Mouse (Mus musculus) adrenal gland, postnatal 25 days (tissue): ENCODE results near the gene Zfp598. TPM values are rescaled to one million over a fixed set of nuclear protein-coding genes. Genes with fewer than 3 reads are reported as not detected.
A peak's percentile ranks its signal among the peaks of the same experiment; 100 is the strongest.

ENCODE experiments used
- DNase-seq: peaks from one replicate; pipeline ENCODE4 v3.0.0; 2021; ENCODE audit warnings: mixed read lengths
- total RNA-seq: library from RNA; stranded (reverse); gene quantifications from 2 replicates; pipeline ENCODE4 v1.2.3, GENCODE M21; 2021

Gene Zfp598
- total RNA-seq, 1 experiment from 2014 or later: 54.7 TPM

DNA sequence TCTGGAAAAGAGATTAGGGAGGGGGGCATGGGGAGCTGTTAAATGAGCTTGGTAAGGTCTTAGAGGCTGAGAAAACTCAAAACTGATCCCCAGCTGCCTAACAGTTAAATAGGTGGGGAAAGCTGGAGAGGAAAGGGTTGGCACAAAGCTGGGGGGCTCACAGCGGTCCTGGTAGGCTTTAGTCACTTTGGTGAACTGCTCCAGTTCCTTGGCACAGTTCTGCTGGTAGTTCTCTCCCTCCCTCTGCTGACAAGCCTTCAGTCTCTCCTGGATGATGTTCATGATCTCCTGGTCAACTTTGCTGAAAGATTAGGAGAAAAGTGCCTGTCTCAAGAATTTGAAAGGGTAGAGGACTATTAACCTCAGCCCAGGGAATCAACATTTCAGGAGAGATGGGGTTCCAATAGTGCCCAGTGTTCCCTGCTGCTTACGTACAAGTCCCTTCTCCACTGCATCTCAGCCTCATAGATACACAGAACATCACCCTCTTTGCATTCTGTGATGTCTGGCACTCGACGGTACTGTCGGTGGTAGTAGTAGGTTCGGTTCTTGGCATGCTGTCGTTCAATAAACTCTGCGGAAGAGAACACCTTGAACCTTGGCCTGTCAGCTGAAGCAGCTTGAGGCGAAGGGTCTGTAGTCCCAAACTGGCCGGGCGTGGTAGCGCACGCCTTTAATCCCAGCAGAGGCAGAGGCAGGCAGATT lies 52.9 kb downstream of the Zfp598 start:
- DNase-seq: no peak

DNA sequence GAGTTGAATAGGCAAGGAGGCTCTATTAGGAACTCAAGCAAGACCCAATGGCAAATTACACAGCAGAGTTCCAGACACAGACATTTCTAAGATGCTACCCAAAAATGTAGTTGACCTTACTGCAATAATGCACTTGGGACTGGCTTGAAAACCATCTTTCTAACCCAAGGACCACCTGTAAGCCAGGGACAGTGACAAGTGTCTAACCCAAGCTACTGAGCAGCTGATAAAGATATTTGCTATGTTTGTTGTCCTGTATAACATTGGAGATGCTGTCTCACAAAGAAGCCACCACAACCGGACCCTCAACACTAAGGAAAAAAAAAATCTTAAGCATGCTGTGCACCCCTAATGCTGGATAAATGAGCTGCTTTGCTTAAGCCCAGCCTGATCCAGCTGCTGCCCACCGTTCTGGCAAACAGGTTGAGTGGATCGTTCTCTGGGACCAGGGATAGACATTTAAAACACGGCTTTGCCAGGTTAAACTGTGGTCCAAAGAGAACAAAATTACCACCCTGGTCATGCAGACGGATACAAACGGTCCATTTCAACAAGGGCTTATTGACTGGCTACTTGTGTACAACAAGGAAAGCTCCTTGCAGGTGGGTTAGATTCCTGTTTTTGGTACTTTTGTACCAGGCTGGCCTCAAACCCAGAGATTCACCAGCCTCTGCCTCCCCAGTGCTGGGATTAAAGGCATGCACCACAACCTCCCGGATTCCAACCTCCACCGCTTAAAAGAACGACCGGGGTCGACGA lies 53.8 kb downstream of the Zfp598 start:
- DNase-seq: no peak

DNA sequence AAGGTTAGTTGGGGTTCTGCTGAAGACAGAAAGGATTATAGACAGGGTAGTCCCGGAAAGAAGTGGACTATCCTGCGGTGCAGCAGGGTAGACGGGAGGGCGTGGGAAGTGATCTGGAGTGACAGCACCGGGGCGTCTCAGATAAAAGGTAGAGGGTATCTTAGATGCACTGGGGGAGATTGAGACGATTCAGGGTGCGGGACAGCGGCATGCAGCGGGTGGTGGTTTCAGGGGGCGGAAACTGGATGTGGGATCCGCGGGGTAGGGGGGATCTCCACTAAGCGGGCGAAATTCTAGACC lies 54.3 kb downstream of the Zfp598 start:
- no peak for DNase-seq

DNA sequence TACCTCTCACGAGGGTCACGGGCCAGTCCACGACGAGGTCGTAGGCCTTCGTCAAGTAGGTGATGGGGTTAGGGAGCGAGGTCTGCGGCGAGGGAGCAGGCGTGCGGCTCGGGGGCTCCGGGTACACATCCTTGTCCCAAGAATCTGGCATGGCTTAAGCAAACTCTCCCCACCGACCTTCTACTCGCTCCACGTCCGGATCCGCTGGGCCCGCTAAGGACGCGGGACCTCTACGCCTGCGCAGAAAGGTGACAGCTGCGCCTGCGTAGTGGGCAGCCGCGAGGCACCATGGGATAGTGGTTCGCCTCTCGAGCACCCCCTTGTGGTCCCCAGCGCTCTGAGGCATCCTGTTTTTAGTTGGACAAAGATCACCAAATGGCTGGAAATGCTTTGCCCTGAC lies 54.7 kb downstream of the Zfp598 start, which contains the start of gene Ndufb10:
Gene Ndufb10 (minus strand): TSS at position 295 of the 400 bp plus-strand sequence.
- DNase-seq: peak; percentile 98

DNA sequence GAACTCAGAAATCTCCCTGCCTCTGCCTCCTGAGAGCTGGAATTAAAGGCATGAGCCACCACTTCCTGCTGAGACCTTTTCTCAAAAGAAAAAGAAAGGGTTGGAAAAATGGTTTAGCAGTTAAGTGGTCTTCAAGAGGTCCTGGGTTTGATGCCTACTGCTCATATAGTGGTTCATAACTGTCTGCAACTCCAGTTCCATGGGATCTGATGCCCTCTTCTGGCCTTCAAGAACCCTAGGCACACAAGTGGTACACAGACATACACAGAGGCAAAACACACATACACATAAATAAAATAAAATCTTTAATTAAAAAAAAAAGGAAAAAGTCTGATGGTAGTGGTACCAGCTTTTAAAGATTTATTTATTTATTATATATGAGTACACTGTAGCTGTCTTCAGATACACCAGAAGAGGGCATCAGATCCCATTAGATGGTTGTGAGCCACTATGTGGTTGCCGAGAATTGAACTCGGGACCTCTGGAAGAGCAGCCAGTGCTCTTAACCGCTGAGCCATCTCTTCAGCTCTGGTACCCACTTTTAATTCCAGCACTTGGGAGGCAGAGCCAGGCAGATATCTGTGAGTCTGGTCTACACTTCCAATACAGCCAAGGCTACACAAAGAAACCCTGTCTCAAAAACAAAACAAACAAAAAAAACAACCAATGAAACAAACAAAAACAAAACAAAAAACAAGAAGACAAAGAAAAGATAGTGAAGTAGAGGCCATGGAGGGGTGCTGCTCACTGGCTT lies 56.3 kb downstream of the Zfp598 start:
- no peak for DNase-seq

DNA sequence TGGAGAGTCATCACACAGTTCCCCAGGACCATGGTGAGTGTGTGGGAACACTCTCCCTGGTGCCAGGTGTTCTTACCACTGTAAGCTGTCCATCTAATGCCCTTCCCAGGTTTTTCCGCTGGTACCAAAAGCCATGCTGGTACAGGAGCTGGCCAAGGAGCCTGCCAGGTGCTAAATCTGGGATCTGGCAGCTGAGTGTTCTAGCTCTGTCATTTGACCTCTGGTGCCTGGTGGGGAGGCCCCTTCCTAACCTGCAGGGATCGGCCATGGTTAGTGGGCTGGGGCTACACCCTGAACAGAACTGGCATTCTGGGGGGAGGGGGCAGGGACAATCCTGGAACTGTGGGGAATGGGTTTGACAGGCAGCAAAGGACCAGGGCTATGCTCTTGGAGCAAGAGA lies 58.1 kb downstream of the Zfp598 start, which contains the start of gene Rpl3l:
Gene Rpl3l (plus strand): TSS at position 203 of the 400 bp plus-strand sequence.
- DNase-seq: no peak

DNA sequence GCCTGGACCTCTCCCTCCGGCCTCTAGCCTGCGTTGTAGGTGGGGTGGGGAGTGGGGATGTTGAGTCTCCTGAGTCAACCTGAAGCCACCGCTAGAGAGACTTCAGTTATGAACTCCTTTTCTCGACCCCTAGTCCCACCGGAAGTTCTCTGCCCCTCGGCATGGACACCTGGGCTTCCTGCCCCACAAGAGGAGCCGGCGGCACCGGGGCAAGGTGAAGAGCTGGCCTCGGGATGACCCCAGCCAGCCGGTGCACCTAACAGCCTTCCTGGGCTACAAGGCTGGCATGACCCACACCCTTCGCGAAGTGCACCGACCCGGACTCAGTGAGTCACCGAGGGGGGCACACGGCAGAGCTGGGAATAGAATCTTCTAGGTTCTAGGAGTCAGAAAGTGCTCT lies 58.7 kb downstream of the Zfp598 start:
- no peak for DNase-seq

DNA sequence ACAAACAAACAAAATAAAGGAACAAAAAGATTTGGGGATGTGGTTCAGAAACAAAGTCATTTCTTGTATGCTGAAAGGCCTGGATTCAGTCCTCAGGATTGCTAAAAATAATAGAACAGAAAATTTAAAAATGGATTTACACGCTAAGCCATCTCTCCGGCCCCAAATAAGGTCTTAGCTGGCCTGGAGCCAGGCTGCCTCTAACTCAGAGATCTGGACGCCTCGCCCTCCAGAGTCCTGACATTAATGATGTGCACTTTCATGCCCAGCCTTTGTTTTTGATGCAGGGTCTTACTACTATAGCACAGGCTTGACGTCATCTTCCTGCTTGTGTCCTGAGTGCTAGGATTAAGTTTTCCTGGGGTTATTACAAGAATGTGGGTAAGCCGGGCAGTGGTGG lies 59.6 kb downstream of the Zfp598 start:
- DNase-seq: no peak

DNA sequence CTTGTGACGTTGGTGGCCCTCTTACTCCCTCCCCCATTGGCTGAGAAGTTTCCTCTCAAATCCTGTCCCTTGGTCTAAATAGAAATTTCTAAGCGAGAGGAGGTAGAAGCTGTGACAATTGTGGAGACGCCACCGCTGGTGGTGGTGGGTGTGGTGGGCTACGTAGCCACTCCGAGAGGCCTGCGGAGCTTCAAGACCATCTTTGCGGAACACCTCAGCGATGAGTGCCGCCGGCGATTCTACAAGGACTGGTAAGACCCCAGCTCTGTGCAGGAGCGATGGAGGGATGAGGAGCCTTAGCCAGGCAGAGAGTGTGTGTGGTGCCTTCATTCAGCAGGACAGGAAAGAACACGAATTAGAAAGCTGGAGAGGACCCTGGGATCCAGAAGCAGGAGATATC lies 61.3 kb downstream of the Zfp598 start:
- DNase-seq: no peak

Other genes with a start within 250 kb of the Zfp598 start
- gene Eci1, start 243.0 kb upstream of the Zfp598 start, total RNA-seq: 228 and 261 TPM in 2 replicates
- gene Dnase1l2, start 226.6 kb upstream of the Zfp598 start, total RNA-seq: 2.7 and 3.5 TPM in 2 replicates
- gene E4f1, start 199.4 kb upstream of the Zfp598 start, total RNA-seq: 21.7 and 33.7 TPM in 2 replicates
- 71.8 and 83.4 TPM in 2 replicates for gene Pgp, start 199.3 kb upstream of the Zfp598 start, total RNA-seq
- gene Bricd5, start 195.8 kb upstream of the Zfp598 start, total RNA-seq: 0.85 and 0.95 TPM in 2 replicates
- gene Mlst8, start 190.6 kb upstream of the Zfp598 start, total RNA-seq: 29.7 and 37.3 TPM in 2 replicates
- 26.2 and 60.8 TPM in 2 replicates for gene Caskin1, start 181.1 kb upstream of the Zfp598 start, total RNA-seq
- gene Traf7, start 141.7 kb upstream of the Zfp598 start, total RNA-seq: 105 and 133 TPM in 2 replicates
- 1.3 and 1.4 TPM in 2 replicates for gene Rab26, start 135.5 kb upstream of the Zfp598 start, total RNA-seq
- gene Pkd1, start 119.9 kb upstream of the Zfp598 start, total RNA-seq: 45.2 and 65.8 TPM in 2 replicates
- gene Tsc2, start 37.1 kb upstream of the Zfp598 start, total RNA-seq: 108 and 138 TPM in 2 replicates
- gene Nthl1, start 37.0 kb upstream of the Zfp598 start, total RNA-seq: 7.2 and 12.6 TPM in 2 replicates
- gene Slc9a3r2, start 19.4 kb upstream of the Zfp598 start, total RNA-seq: 53.4 and 63.5 TPM in 2 replicates
- gene Npw, start 11.2 kb upstream of the Zfp598 start, total RNA-seq: not detected in 2 replicates
- 1.2 and 2.1 TPM in 2 replicates for gene Syngr3, start 20.3 kb downstream of the Zfp598 start, total RNA-seq
- gene Gfer, start 26.5 kb downstream of the Zfp598 start, total RNA-seq: 30.5 and 33.5 TPM in 2 replicates
- gene Noxo1, start 26.5 kb downstream of the Zfp598 start, total RNA-seq: 4.5 and 6.5 TPM in 2 replicates
- 33.3 and 39.6 TPM in 2 replicates for gene Tbl3, start 38.0 kb downstream of the Zfp598 start, total RNA-seq
- gene Rnf151, start 48.4 kb downstream of the Zfp598 start, total RNA-seq: 0.27 and 0.81 TPM in 2 replicates
- gene Rps2, start 48.4 kb downstream of the Zfp598 start, total RNA-seq: 579 and 669 TPM in 2 replicates
- gene Ndufb10, start 54.8 kb downstream of the Zfp598 start, total RNA-seq: 230 and 272 TPM in 2 replicates
- 0.24 TPM in 1 of 2 replicates, not detected in the other for gene Rpl3l, start 58.1 kb downstream of the Zfp598 start, total RNA-seq
- gene Msrb1, start 67.0 kb downstream of the Zfp598 start, total RNA-seq: 87.5 and 89.3 TPM in 2 replicates
- gene Hs3st6, start 83.3 kb downstream of the Zfp598 start, total RNA-seq: 2.8 and 3.0 TPM in 2 replicates
- 0.76 and 1.7 TPM in 2 replicates for gene Meiob, start 134.6 kb downstream of the Zfp598 start, total RNA-seq
- 88.2 and 124 TPM in 2 replicates for gene Hagh, start 170.5 kb downstream of the Zfp598 start, total RNA-seq
- gene Fahd1, start 180.7 kb downstream of the Zfp598 start, total RNA-seq: 34.6 and 35.5 TPM in 2 replicates
- 1.5 and 3.0 TPM in 2 replicates for gene Igfals, start 196.3 kb downstream of the Zfp598 start, total RNA-seq
- 55.1 and 55.9 TPM in 2 replicates for gene Nubp2, start 216.7 kb downstream of the Zfp598 start, total RNA-seq
- gene Spsb3, start 217.0 kb downstream of the Zfp598 start, total RNA-seq: 29.2 and 30.9 TPM in 2 replicates
- gene Eme2, start 225.4 kb downstream of the Zfp598 start, total RNA-seq: 54.0 and 69.2 TPM in 2 replicates
- gene Mrps34, start 225.4 kb downstream of the Zfp598 start, total RNA-seq: 147 and 189 TPM in 2 replicates
- 85.2 and 112 TPM in 2 replicates for gene Nme3, start 226.8 kb downstream of the Zfp598 start, total RNA-seq